Comparison of ENCODE assay signal across 8 mouse cellular contexts in genomic region chr6:51207587-51208361, GRCm38 (mm10).
A peak's percentile ranks its signal among the peaks of the same experiment; 100 is the strongest.
DNase-seq lines count a peak whose midpoint lies in the region; ATAC-seq and TF ChIP-seq lines count a peak whose summit lies in the region.

No protein-coding gene starts in this region.

- intact Hi-C loops in heart, postnatal 36 days (cut with DNase I) = loop anchor here (1.0 to 5.0 kb wide), 4 partner anchors 175 to 651 kb away; partner anchors contain the start of gene Hnrnpa2b1

- WGBS in bone marrow, adult 2 months = 2% methylated on average over 21 of the region's 21 CpGs
- WGBS in hindbrain, embryonic 11.5 days = 3% methylated on average over 21 of the region's 21 CpGs
- WGBS in midbrain, embryonic 14.5 days = 2% methylated on average over 21 of the region's 21 CpGs

- H3K36me3 ChIP-seq in hindbrain, embryonic 11.5 days (ENCODE audit: control insufficient read depth, insufficient read depth, low read length) = no peaks in the 10 kb centered on the region
- no peaks in the 10 kb centered on the region for H3K36me3 ChIP-seq in midbrain, embryonic 14.5 days (ENCODE audit: control insufficient read depth, insufficient read depth, low read length)

- no peaks in the 10 kb centered on the region; the same call in none of the 2 replicates for H3K4me1 ChIP-seq in bone marrow, adult 2 months (ENCODE audit: control insufficient read depth, insufficient read depth, low read length)
- no peaks in the 10 kb centered on the region; the same call in 1 of the 2 replicates for H3K4me1 ChIP-seq in hindbrain, embryonic 11.5 days (replicated peaks; ENCODE audit: control insufficient read depth, insufficient read depth, low read length)
- peaks cover 19% of the 10 kb centered on the region for H3K4me1 ChIP-seq in midbrain, embryonic 14.5 days (ENCODE audit: control insufficient read depth, insufficient read depth, low read length)

- peak overlapping the region; percentile 32 for H3K9ac ChIP-seq in hindbrain, embryonic 11.5 days (ENCODE audit: low read depth, low read length)
- H3K9ac ChIP-seq in midbrain, embryonic 14.5 days (replicated peaks; ENCODE audit: low read length) = peak overlapping the region; percentile 40; the same call in 1 of the 2 replicates

- TF ChIP-seq POLR2A in bone marrow, adult 2 months (IDR thresholded peaks at IDR 0.05; ENCODE audit: borderline replicate concordance, control insufficient read depth, low read depth, low read length) = no peak

- peak overlapping the region; percentile 30 for H3K4me2 ChIP-seq in hindbrain, embryonic 11.5 days (replicated peaks; ENCODE audit: low read depth, low read length)
- H3K4me2 ChIP-seq in midbrain, embryonic 14.5 days (ENCODE audit: low read length) = peak overlapping the region; percentile 41

- no peaks in the 10 kb centered on the region for H3K9me3 ChIP-seq in hindbrain, embryonic 11.5 days (ENCODE audit: control insufficient read depth, low read length)
- no peaks in the 10 kb centered on the region for H3K9me3 ChIP-seq in midbrain, embryonic 14.5 days (ENCODE audit: control insufficient read depth, low read length)

- no peak for TF ChIP-seq CTCF in bone marrow, adult 2 months (IDR thresholded peaks at IDR 0.05; ENCODE audit: control insufficient read depth, insufficient read depth, low read length)

- peak; percentile 62 for ATAC-seq in hindbrain, embryonic 11.5 days (ENCODE audit: low FRiP score)
- peak; percentile 66 for ATAC-seq in midbrain, embryonic 14.5 days (ENCODE audit: low FRiP score, low TSS enrichment)

- H3K27me3 ChIP-seq in hindbrain, embryonic 11.5 days (ENCODE audit: control insufficient read depth, insufficient read depth, low read length) = no peaks in the 10 kb centered on the region
- peaks cover 5% of the 10 kb centered on the region for H3K27me3 ChIP-seq in midbrain, embryonic 14.5 days (ENCODE audit: control insufficient read depth, insufficient read depth, low read length)

- peak overlapping the region; percentile 7 for H3K4me3 ChIP-seq in bone marrow, adult 2 months (replicated peaks; ENCODE audit: control insufficient read depth, low read depth, low read length)
- peak overlapping the region; percentile 1; the same call in 1 of the 2 replicates for H3K4me3 ChIP-seq in hindbrain, embryonic 11.5 days (ENCODE audit: low read depth, low read length)
- H3K4me3 ChIP-seq in midbrain, embryonic 14.5 days (replicated peaks; ENCODE audit: low read depth, low read length) = peak overlapping the region; percentile 13; the same call in 1 of the 2 replicates

- no peak overlapping the region for H3K27ac ChIP-seq in bone marrow, adult 2 months (ENCODE audit: control insufficient read depth, insufficient read depth, low read depth, low read length, poor library complexity)
- H3K27ac ChIP-seq in hindbrain, embryonic 11.5 days (ENCODE audit: low read depth, low read length) = peak overlapping the region; percentile 64
- H3K27ac ChIP-seq in midbrain, embryonic 14.5 days (replicated peaks; ENCODE audit: low read depth, low read length) = peak overlapping the region; percentile 86

- DNase-seq in heart, adult 11 months = peak; percentile 85
- no peak for DNase-seq in heart, postnatal 36 days
- peak; percentile 49 for DNase-seq in hindbrain, embryonic 11.5 days (ENCODE audit: low spot score)
- peak; percentile 63 for DNase-seq in midbrain, embryonic 14.5 days
- DNase-seq in thymus, postnatal 14 days = no peak
- no peak for DNase-seq in cerebellum, adult 11 months
- DNase-seq in cerebellum, adult 11-12 months = no peak

Comparison
In these comparisons a context has a peak if more than half of its experiments do, and no peak if none do; other contexts are left out.
1. DNase-seq: peak in heart, adult 11 months (single experiment), hindbrain, embryonic 11.5 days (single experiment) and midbrain, embryonic 14.5 days (single experiment); none in heart, postnatal 36 days (0 of 2), thymus, postnatal 14 days (single experiment), cerebellum, adult 11 months (single experiment) and cerebellum, adult 11-12 months (single experiment).
2. Peak in every context shown above with its lines, with median percentiles within 50 percentile points of each other: H3K4me3 ChIP-seq.